Mouse (Mus musculus) kidney, postnatal 0 days (tissue): ENCODE measurements around the gene Plin5. TPM values are rescaled to one million over a fixed set of nuclear protein-coding genes. Genes with fewer than 3 reads are reported as not detected.

Experiments used
- ATAC-seq: fragments of 200-750 bp; cut with Nextera tagmentation; replicated peaks from 2 replicates; pipeline ENCODE4 v1.8.0; 2017; ENCODE audit warnings: low read depth, moderate number of reproducible peaks, moderate TSS enrichment, moderate library complexity; ENCODE audit not compliant: low FRiP score
- DNase-seq: peaks from one replicate; pipeline ENCODE4 v3.0.0-alpha.2; 2016; ENCODE audit warnings: low spot score
- H3K27ac ChIP-seq: fragments of 300-500 bp; sonication (generic); 2 replicates; pipeline ENCODE4 v1.5.1; 2014; ENCODE audit warnings: mild to moderate bottlenecking
- H3K27me3 ChIP-seq: fragments of 300-500 bp; sonication (generic); 2 replicates; pipeline ENCODE4 v1.6.1; 2014; ENCODE audit warnings: low read length, mixed read lengths; ENCODE audit not compliant: insufficient read depth
- H3K36me3 ChIP-seq: fragments of 300-500 bp; sonication (generic); 2 replicates; pipeline ENCODE4 v1.6.1; 2014; ENCODE audit warnings: low read length, mixed read lengths; ENCODE audit not compliant: insufficient read depth
- H3K4me1 ChIP-seq: fragments of 300-500 bp; sonication (generic); replicated peaks from 2 replicates; pipeline ENCODE4 v1.6.1; 2014; ENCODE audit warnings: antibody characterized with exemption, low read length, mixed read lengths; ENCODE audit not compliant: insufficient read depth
- H3K4me2 ChIP-seq: fragments of 300-500 bp; sonication (generic); 2 replicates; pipeline ENCODE4 v1.6.1; 2014; ENCODE audit warnings: mild to moderate bottlenecking, low read length, moderate library complexity, mixed read lengths
- H3K4me3 ChIP-seq: fragments of 300-500 bp; sonication (generic); replicated peaks from 2 replicates; pipeline ENCODE4 v1.5.1; 2014; ENCODE audit warnings: low read depth, low read length
- H3K9ac ChIP-seq: fragments of 300-500 bp; sonication (generic); 2 replicates; pipeline ENCODE4 v1.6.1; 2014; ENCODE audit warnings: low read depth, low read length
- H3K9me3 ChIP-seq: fragments of 300-500 bp; sonication (generic); replicated peaks from 2 replicates; pipeline ENCODE4 v1.6.1; 2016; ENCODE audit warnings: low read length, inconsistent platforms, mixed read lengths
- CTCF ChIP-seq: IDR thresholded peaks from 2 replicates; pipeline ENCODE4 v1.5.1; 2016; ENCODE audit warnings: antibody characterized with exemption, low read depth, mild to moderate bottlenecking, moderate library complexity
- WGBS: fragments of 180-500 bp; shearing (Covaris S2); extraction: QIAGEN DNeasy Blood & Tissue Kit; methylation state at CpG from one replicate; pipeline ENCODE4 v1.1.7; 2014; 5-methylcytosine and 5-hydroxymethylcytosine counted together
- polyA plus RNA-seq: library from polyadenylated mRNA; unstranded; fragments of >200 nt; fragmentation: Nextera tagmentation; extraction: Ambion mirVana; gene quantifications from 2 replicates; pipeline ENCODE4 v1.2.1, GENCODE M21; 2015

The Plin5 gene
- polyA plus RNA-seq, 1 experiment from 2014 or later = 1.3 TPM

GRCm38 (mm10) chr17:56126175-56126574, 8.8 kb upstream of the Plin5 start:
- no peak overlapping the region for H3K4me2 ChIP-seq
- DNase-seq = no peak
- 78% methylated on average over 11 of the region's 11 CpGs for whole genome bisulfite sequencing
- H3K36me3 ChIP-seq = no peaks in the 10 kb centered on the region
- H3K9ac ChIP-seq = no peak overlapping the region
- H3K9me3 ChIP-seq = no peaks in the 10 kb centered on the region
- TF ChIP-seq CTCF = no peak
- no peak overlapping the region for H3K27ac ChIP-seq
- 0 out of 2 replicates have a peak, but pooled peaks cover 5% of the 10 kb centered on the region for H3K4me1 ChIP-seq
- no peak for ATAC-seq
- H3K4me3 ChIP-seq = no peak overlapping the region
- peaks cover 15% of the 10 kb centered on the region for H3K27me3 ChIP-seq

DNA sequence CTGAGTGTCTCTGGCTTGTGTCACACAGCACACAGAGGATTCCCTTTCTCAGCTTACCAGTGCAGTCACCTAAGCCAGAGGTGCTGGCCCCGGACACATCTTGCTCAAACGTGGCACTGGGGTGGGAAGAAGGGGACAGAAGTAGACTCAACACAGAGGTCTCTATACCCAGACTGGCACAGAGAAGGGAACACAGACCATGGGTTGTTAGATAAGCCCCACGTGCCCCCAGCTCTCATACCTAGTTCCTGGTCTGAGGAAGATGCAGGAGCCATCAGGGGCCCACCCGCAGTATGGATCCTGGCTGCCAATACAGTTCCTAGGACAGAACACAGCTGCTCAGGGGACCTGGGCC, 7.9 kb upstream of the Plin5 start:
- no peak for ATAC-seq

DNA sequence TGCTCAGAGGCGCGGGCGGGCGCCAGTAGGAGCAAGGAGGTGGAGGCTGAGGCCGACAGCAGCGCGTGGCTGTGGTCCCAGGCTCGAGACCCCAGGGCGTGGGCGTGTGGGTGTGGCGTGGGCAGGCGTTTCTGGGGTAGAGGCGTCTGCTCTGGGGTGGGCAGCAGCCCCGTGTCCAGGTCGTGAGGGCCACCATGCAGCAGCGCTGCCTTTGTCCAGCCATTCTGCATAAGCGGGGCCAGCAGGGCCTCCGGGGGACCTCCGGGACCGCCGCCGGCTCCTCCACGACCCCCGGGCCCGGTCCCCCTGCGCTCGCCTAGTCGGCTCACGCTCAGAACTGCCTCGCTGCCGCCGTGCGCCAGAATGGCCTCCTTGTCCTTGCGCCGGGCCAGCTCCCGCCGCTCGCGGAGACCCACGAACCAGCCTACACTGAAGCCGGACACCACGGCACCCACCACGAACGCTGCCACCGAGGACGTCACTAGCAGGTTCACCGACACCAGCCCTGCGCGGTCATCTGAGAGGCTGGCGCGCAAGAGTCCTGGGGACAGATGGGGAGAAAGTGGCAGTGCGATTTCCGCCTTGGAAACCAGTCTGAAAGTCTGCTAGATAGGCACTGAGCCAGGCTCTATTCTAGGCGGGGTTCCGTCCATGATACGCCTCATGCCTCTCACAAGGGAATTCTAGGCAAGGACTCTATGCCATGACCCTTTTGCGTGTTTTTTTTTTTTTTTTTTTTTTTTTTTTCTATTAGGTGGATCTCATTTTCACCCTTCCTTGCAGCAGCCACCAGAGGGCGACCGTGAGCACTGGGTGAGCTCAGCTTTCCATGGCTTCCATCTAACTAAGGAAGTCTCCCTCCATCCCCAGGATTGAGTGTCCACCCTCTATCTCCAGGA, 7.2 kb upstream of the Plin5 start:
- Histone ChIP-seq H3K4me1 (peaks cover 15% of the 10 kb centered on the region), H3K9ac (peak overlapping the region; percentile 47), H3K27me3 (peaks cover 24% of the 10 kb centered on the region), H3K9me3 (no peaks in the 10 kb centered on the region), H3K4me2 (peak overlapping the region; percentile 80), H3K36me3 (no peaks in the 10 kb centered on the region), H3K4me3 (peak overlapping the region; percentile 38), H3K27ac (no peak overlapping the region)
- WGBS = 19% methylated on average over 54 of the region's 59 CpGs
- ATAC-seq = 0 out of 2 replicates have a peak, but pooled peaks have one; percentile 0
- peak; percentile 51 for DNase-seq
- peak; percentile 77 for TF ChIP-seq CTCF

More for the DNA sequence above, 7.9 kb upstream of the Plin5 start:
- Histone ChIP-seq H3K27ac (no peak overlapping the region), H3K9ac (no peak overlapping the region), H3K27me3 (peaks cover 20% of the 10 kb centered on the region), H3K4me3 (no peak overlapping the region), H3K36me3 (no peaks in the 10 kb centered on the region), H3K9me3 (no peaks in the 10 kb centered on the region), H3K4me2 (no peak overlapping the region), H3K4me1 (peaks cover 9% of the 10 kb centered on the region; the same call in 1 of the 2 replicates)
- 86% methylated on average over 4 of the region's 4 CpGs for WGBS
- no peak for DNase-seq
- TF ChIP-seq CTCF = no peak

GRCm38 (mm10) chr17:56123681-56124340, 6.4 kb upstream of the Plin5 start:
- Histone ChIP-seq H3K36me3 (no peaks in the 10 kb centered on the region), H3K9me3 (no peaks in the 10 kb centered on the region), H3K27ac (no peak overlapping the region), H3K27me3 (peaks cover 26% of the 10 kb centered on the region), H3K9ac (peak overlapping the region; percentile 47), H3K4me2 (peak overlapping the region; percentile 80), H3K4me1 (peaks cover 17% of the 10 kb centered on the region), H3K4me3 (peak overlapping the region; percentile 38)
- DNase-seq (no peak), ATAC-seq (0 out of 2 replicates have a peak, but pooled peaks have one; percentile 8)
- 41% methylated on average over 59 of the region's 59 CpGs for WGBS
- no peak for TF ChIP-seq CTCF

DNA sequence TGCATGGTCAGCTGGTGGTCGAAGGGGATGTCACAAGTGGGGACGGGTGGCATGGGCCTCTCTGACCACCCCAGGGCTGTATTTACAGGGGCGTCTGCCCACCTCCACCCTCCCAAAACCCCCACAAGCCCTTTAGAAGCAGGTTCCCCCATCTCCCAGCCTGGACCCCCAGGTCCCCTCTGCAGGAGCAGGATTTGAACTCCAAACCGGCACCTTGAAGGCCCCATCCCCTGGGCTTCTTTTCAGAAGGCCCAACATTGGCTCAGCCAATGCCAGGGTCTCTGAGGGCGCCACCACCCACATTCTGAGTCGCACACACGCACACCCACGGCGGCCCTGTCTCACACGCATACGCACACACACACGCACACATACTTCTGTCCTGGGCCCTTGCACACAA, 5.8 kb upstream of the Plin5 start:
- TF ChIP-seq CTCF = no peak
- Histone ChIP-seq H3K9me3 (no peaks in the 10 kb centered on the region), H3K27me3 (peaks cover 27% of the 10 kb centered on the region), H3K36me3 (no peaks in the 10 kb centered on the region), H3K4me1 (peaks cover 17% of the 10 kb centered on the region), H3K9ac (no peak overlapping the region), H3K4me2 (no peak overlapping the region), H3K4me3 (no peak overlapping the region), H3K27ac (no peak overlapping the region)
- DNase-seq (no peak), ATAC-seq (no peak)
- 95% methylated on average over 12 of the region's 12 CpGs for WGBS

- 71% methylated on average over 2 of the region's 2 CpGs for WGBS
- Histone ChIP-seq H3K27me3 (peaks cover 27% of the 10 kb centered on the region), H3K9ac (no peak within 1 kb of the TSS), H3K36me3 (no peaks in the 10 kb centered on the region), H3K9me3 (no peaks in the 10 kb centered on the region), H3K27ac (no peak within 1 kb of the TSS), H3K4me1 (peaks cover 23% of the 10 kb centered on the region), H3K4me3 (no peak within 1 kb of the TSS), H3K4me2 (no peak within 1 kb of the TSS)
- no peak for TF ChIP-seq CTCF
- no peak for ATAC-seq
- no peak for DNase-seq
Observed at GRCm38 (mm10) chr17:56121826-56122225, 4.4 kb upstream of the Plin5 start, which contains the start of gene Lrg1. TSS of gene Lrg1 (minus strand) at chr17:56122001.
